2 mouse cellular contexts compared by ENCODE assay signal in genomic region chr8:104087878-104088277, GRCm38 (mm10). TPM values are rescaled to one million over a fixed set of nuclear protein-coding genes. Genes with fewer than 3 reads are reported as not detected.
"Had no signal": no experiment of that assay in that cellular context is flagged by ENCODE, and none has a peak within 500 bp of the region (broad histone marks: within the 10 kb centered on the region; RNA-seq: fewer than 3 reads in every experiment).

No protein-coding gene starts in this region.

RNA-seq across cellular contexts. Expression of gene Cdh5, which starts 13.5 kb away (rescaled TPM):
- total RNA-seq: common myeloid progenitor, adult 5-6 weeks; granulocyte monocyte progenitor cell, adult 5-6 weeks had no signal
